Mouse (Mus musculus) gastrocnemius, adult 8-10 months (tissue): Measurements from ENCODE around the gene Corin. TPM values are rescaled to one million over a fixed set of nuclear protein-coding genes. Genes with fewer than 3 reads are reported as not detected.

ENCODE experiments used
- DNase-seq, 2 experiments: peaks; one replicate each; pipeline ENCODE4 v3.0.0; 2022; ENCODE audit warnings: low spot score in 2 of 2
- total RNA-seq, 4 experiments: library from RNA; stranded (reverse); gene quantifications; 2 replicates each; pipeline ENCODE4 v1.2.4; 2022

Gene Corin
- total RNA-seq, 4 experiments from 2014 or later, result 0.05 to 0.27 (median 0.15) TPM

GRCm38 (mm10) chr5:72330648-72331047, 173.6 kb downstream of the Corin start:
- no peak for DNase-seq

- DNase-seq, result no peak
These were observed 174.8 kb downstream of the Corin start for GRCm38 (mm10) chr5:72329453-72329852.

DNA sequence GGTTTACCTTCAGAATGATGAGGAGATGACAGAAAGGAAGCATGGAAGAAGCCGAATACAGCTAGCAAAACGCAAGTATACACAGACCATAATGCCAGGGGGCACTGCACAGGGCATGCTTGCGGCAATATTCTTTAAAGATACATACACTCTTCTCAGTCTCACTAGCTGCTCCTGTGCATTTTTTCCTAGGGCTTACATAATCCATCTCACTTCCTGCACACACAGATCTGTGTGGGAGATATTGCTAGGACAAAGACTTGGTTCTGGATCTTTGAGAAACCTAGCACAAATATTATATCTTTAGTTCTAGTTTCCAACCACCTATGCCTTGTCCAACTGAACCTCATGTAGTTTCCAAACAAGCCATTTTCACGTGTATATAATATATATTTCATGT, 189.0 kb downstream of the Corin start:
- DNase-seq, result no peak

DNA sequence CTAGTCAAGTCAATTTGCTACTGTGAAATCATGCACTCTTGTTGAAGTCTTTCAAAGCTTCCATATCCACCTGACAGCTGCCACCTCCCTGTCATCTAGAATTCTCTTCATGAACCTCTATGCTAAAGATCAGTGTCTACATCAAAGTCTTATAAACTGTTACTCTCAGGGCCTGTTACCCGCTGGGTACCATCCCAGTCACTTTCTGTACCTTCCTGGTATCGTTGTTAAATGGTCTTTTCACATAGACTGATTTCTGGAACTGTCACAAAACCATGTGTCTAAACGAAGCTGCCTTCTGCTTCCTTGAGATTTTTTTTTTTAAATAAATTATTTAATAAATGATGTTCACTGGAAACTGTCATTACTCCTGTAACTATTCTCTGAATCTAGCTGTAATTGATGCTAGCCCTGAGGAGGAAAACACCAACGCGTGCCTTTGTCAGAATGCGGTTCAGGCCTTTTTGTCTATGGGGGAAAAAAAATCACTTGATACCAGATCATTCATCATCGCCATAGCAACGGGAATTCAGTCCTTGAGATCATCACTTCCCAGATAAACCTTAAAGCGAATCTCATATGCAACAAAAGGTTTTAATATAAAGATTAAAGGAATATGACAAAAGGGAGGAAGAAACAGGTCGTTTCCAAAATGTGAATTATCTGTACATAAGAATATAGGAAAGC, 205.7 kb downstream of the Corin start:
- DNase-seq, result no peak

GRCm38 (mm10) chr5:72285077-72285476, 219.2 kb downstream of the Corin start:
- DNase-seq, result no peak

GRCm38 (mm10) chr5:72282907-72283306, 221.4 kb downstream of the Corin start:
- DNase-seq, result no peak

DNA sequence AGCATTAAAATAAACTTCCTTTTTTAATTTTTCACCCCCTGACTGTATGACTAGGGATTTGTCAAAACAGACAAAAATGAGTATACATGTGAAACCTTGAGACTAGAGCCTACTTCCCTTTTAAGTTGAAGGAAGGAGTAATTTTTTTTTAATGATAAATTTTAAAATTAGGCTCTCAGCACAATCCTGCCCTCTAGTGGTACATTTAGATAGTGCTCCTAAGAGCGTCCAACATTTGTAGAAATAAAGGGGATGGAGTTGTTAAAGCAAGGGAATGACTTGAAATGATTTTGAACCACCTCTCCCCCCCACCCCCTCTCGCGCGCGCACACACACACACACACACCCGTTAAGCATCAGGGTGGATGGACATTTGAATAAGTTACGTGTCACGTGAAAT, 234.6 kb downstream of the Corin start:
- DNase-seq, result no peak

GRCm38 (mm10) chr5:72269204-72269603, 235.1 kb downstream of the Corin start:
- DNase-seq, result no peak

DNA sequence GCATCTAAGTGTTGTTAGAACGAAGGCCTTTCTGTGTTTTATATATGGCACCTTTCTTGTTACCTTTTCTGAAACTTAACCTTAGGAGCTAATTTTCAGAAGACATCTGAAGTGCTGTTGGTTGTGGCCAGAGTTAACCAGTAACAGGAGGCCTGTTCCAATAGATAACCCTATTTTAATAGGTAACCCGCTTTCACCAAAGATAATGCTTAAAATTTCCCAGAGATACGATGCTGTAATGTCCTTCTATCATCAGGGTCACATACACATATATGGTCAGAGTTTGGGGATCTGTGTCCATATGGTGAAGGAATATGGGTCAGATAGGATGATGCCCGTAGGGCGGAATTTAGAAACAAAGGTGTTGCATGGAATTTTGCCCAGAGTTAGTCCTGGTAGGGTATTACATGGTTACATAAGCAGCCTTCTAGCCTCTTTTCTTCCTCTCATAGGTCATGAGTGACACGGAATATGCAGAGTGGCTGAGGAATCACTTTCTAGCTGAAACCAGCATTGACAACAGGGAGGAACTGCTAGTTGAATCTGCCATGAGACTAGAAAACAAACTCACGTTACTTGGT, 237.2 kb downstream of the Corin start:
- no peak for DNase-seq

GRCm38 (mm10) chr5:72264195-72264751, 240.0 kb downstream of the Corin start:
- no peak for DNase-seq

DNA sequence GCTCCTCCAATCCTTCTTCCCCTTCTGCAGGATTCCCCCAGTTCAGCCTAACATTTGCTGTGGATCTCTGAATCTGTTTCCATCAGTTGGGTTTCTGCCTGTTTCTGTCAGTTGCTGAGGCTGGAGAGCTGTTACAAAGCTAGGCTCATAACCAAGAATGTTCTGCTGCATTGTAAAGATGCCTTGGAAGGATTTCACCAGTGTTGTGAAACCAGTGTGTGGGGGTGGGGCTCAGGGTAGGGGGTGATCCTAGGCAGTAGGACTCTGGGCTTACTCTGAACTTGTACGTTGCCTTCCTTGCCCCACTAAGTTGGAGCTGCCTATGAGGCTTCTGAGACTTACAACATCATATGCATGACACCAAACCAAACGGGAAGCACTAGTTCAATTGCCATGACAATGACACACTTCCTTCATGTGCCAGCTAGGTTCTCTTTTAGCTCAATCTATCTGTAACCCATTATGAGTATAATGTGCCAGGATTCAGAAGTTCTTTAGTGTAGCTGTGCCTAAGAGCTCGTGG, 242.4 kb downstream of the Corin start:
- no peak for DNase-seq

- no peak for DNase-seq
These were observed 245.0 kb downstream of the Corin start for GRCm38 (mm10) chr5:72259298-72259621.

DNA sequence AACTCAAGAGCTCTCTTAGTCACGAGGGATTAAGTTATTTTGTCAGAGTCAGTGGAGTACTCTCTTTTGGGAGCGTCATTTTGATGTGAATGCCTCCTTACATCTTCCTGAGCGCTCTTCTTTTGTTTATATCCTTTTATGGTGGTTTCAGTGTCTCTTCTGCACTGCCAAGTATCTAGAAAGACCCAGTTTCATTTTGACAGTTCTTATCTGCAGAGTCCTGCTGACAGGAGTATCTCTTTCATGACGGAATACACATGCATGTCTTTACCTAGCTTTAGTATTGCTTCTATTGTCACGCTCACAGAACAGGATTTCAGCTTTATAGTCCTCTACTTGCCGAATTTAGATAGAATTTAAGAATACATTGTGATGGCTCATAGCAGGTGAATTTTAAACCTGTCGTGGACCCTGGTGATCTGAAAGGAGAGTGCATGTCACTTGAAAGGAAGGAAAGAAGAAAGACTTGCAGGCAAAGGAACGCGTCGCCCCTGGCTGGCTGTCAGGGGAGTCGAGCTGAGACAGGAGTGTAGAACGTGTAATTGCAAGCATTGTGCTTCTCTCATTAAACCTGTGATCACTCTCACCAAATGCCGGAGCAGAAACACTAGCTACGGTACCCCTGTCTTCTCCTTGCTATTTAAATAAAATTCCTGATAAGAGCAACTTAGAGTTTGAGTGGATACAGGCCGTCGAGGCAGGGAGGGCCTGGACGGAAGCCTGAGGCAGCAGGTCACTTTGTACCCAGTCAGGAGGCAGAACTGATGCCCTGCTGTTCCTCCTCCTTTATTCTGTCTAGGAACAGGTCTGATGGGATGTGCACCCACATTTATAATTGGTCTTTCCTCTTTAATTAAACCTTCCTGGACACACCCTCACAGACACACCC, 245.6 kb downstream of the Corin start:
- no peak for DNase-seq

- no peak for DNase-seq
These were observed 247.2 kb downstream of the Corin start for GRCm38 (mm10) chr5:72257084-72257483.

DNA sequence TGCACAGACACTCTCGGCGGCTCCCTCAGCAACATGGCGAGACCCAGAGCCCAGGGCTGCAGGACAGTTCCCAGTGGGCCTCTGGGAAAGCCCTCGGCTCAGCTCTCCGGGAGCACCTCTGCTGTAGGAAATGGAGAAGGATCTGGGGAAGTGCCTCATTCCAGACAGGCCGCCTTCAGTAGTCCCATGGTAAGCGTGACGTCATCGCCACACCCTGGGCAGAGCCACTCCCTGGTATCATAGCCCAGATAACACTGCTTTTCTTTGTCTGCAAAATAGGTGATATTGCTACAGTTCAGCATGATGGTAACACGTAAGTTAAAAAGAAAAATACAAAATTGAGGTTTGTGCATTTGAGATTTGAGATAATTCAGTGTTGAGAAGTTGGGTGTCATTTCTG, 249.3 kb downstream of the Corin start:
- no peak for DNase-seq

DNA sequence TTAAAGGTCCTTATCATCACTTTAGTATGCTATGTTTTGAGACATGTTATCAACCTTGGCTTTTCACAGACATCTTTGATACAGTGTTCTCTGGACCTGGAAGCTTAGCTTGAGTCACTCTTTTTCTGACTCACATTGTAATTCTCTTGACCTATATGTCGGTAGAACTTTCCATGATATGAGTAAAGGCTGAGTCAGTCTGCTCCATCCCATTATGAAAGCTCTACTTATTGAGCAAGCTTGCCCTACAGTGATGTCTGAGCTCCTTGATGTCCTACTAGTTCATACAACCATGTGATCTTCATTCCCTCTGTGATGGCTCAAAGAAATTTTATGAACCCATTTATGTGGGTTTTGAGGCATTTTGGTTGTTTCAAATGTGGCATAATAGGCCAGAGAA, 254.1 kb downstream of the Corin start:
- DNase-seq, result no peak

Other genes with a start within 250 kb of the Corin start
- gene Nfxl1, start 55.2 kb upstream of the Corin start, total RNA-seq, result 1 to 10 TPM; 2.5 to 5.9 (median 3.2) TPM
- not detected for gene Zar1, start 76.8 kb upstream of the Corin start, total RNA-seq
- gene Gm5868, start 83.1 kb upstream of the Corin start, total RNA-seq, result not detected
- not detected for gene Cnga1, start 139.8 kb upstream of the Corin start, total RNA-seq
- gene Nipal1, start 143.3 kb upstream of the Corin start, total RNA-seq, result under 1 TPM in 1 of 4 experiments, not detected in 3; 0.07 TPM
- not detected for gene Txk, start 248.3 kb upstream of the Corin start, total RNA-seq